Mouse (Mus musculus): Measurements from ENCODE around the gene Hspa4. TPM values are rescaled to one million over a fixed set of nuclear protein-coding genes. Genes with fewer than 3 reads are reported as not detected.
"Not testable (repeated sequence)": the region's sequence is repeated elsewhere in the genome, so short reads cannot be mapped to it uniquely, and the experiment has no call there.

Gene Hspa4
- polyA plus RNA-seq, 1 experiment from 2014 or later, result 58.6 TPM

GRCm38 (mm10) chr11:53299551-53300329 is 517 bp downstream of the Hspa4 start:
- H3K4me3 ChIP-seq (ENCODE audit: low read depth, low read length), result peak overlapping the region; percentile 99

GRCm38 (mm10) chr11:53297947-53298860 is 2.1 kb downstream of the Hspa4 start:
- no peaks in the 10 kb centered on the region for H3K27me3 ChIP-seq (replicated peaks; ENCODE audit: control insufficient read depth, insufficient read depth, low read length)
- ATAC-seq (no peak), DNase-seq (ENCODE audit: low spot score) (peak; percentile 40)
- 83% methylated on average over 7 of the region's 7 CpGs for WGBS
- H3K9ac ChIP-seq (ENCODE audit: low read length), result peak overlapping the region; percentile 97; the same call in 1 of the 2 replicates
- H3K4me1 ChIP-seq (ENCODE audit: control insufficient read depth, insufficient read depth, low read length), result peaks cover 25% of the 10 kb centered on the region
- H3K27ac ChIP-seq (ENCODE audit: low read depth, low read length), result no peak overlapping the region
- peak overlapping the region; percentile 99; the same call in 1 of the 2 replicates for H3K4me3 ChIP-seq (ENCODE audit: low read depth, low read length)
- peak overlapping the region; percentile 82 for H3K4me2 ChIP-seq (ENCODE audit: low read length)
- H3K36me3 ChIP-seq (ENCODE audit: control insufficient read depth, insufficient read depth, low read length), result peaks cover 8% of the 10 kb centered on the region; the same call in 1 of the 2 replicates
- no peaks in the 10 kb centered on the region for H3K9me3 ChIP-seq (replicated peaks; ENCODE audit: control insufficient read depth, low read length)

More at GRCm38 (mm10) chr11:53299551-53300329, 517 bp downstream of the Hspa4 start:
- H3K4me2 ChIP-seq (ENCODE audit: low read length), result peak overlapping the region; percentile 82
- peaks cover 25% of the 10 kb centered on the region for H3K4me1 ChIP-seq (ENCODE audit: control insufficient read depth, insufficient read depth, low read length)
- no peaks in the 10 kb centered on the region for H3K9me3 ChIP-seq (replicated peaks; ENCODE audit: control insufficient read depth, low read length)
- H3K36me3 ChIP-seq (ENCODE audit: control insufficient read depth, insufficient read depth, low read length), result peaks cover 8% of the 10 kb centered on the region; the same call in 1 of the 2 replicates
- peak overlapping the region; percentile 97 for H3K9ac ChIP-seq (ENCODE audit: low read length)
- H3K27ac ChIP-seq (ENCODE audit: low read depth, low read length), result peak overlapping the region; percentile 93
- H3K27me3 ChIP-seq (replicated peaks; ENCODE audit: control insufficient read depth, insufficient read depth, low read length), result no peaks in the 10 kb centered on the region
- peak; percentile 76 for ATAC-seq
- WGBS, result under 1% methylated on average over 76 of the region's 80 CpGs
- DNase-seq (ENCODE audit: low spot score), result peak; percentile 46

GRCm38 (mm10) chr11:53296880-53297279 is 3.4 kb downstream of the Hspa4 start:
- Histone ChIP-seq H3K27me3 (replicated peaks; ENCODE audit: control insufficient read depth, insufficient read depth, low read length) (no peaks in the 10 kb centered on the region), H3K4me3 (ENCODE audit: low read depth, low read length) (no peak overlapping the region), H3K4me2 (ENCODE audit: low read length) (no peak overlapping the region), H3K4me1 (ENCODE audit: control insufficient read depth, insufficient read depth, low read length) (peaks cover 25% of the 10 kb centered on the region), H3K9ac (ENCODE audit: low read length) (no peak overlapping the region), H3K9me3 (replicated peaks; ENCODE audit: control insufficient read depth, low read length) (no peaks in the 10 kb centered on the region), H3K36me3 (ENCODE audit: control insufficient read depth, insufficient read depth, low read length) (peaks cover 11% of the 10 kb centered on the region), H3K27ac (ENCODE audit: low read depth, low read length) (no peak overlapping the region)
- WGBS, result 77% methylated on average over 4 of the region's 4 CpGs
- no peak for DNase-seq (ENCODE audit: low spot score)
- ATAC-seq, result no peak

- ATAC-seq, result no peak
- no peak overlapping the region for H3K27ac ChIP-seq (ENCODE audit: low read depth, low read length)
- H3K36me3 ChIP-seq (ENCODE audit: control insufficient read depth, insufficient read depth, low read length), result peaks cover 30% of the 10 kb centered on the region
- H3K4me3 ChIP-seq (ENCODE audit: low read depth, low read length), result no peak overlapping the region
- no peak overlapping the region for H3K9ac ChIP-seq (ENCODE audit: low read length)
- WGBS, result 92% methylated on average over 5 of the region's 5 CpGs
- H3K4me2 ChIP-seq (ENCODE audit: low read length), result no peak overlapping the region
- H3K9me3 ChIP-seq (replicated peaks; ENCODE audit: control insufficient read depth, low read length), result no peaks in the 10 kb centered on the region
- DNase-seq (ENCODE audit: low spot score), result no peak
- H3K4me1 ChIP-seq (ENCODE audit: control insufficient read depth, insufficient read depth, low read length), result peaks cover 25% of the 10 kb centered on the region
- H3K27me3 ChIP-seq (replicated peaks; ENCODE audit: control insufficient read depth, insufficient read depth, low read length), result no peaks in the 10 kb centered on the region
These were observed 5.8 kb downstream of the Hspa4 start for GRCm38 (mm10) chr11:53294441-53294840.

- Histone ChIP-seq H3K27ac (ENCODE audit: low read depth, low read length) (no peak overlapping the region), H3K4me2 (ENCODE audit: low read length) (no peak overlapping the region), H3K9ac (ENCODE audit: low read length) (no peak overlapping the region), H3K9me3 (replicated peaks; ENCODE audit: control insufficient read depth, low read length) (no peaks in the 10 kb centered on the region), H3K4me3 (ENCODE audit: low read depth, low read length) (no peak overlapping the region), H3K27me3 (replicated peaks; ENCODE audit: control insufficient read depth, insufficient read depth, low read length) (no peaks in the 10 kb centered on the region), H3K4me1 (ENCODE audit: control insufficient read depth, insufficient read depth, low read length) (peaks cover 3% of the 10 kb centered on the region; the same call in 1 of the 2 replicates), H3K36me3 (ENCODE audit: control insufficient read depth, insufficient read depth, low read length) (peaks cover 58% of the 10 kb centered on the region)
- no peak for ATAC-seq
- no peak for DNase-seq (ENCODE audit: low spot score)
- 93% methylated on average over 11 of the region's 11 CpGs for WGBS
These were observed 9.4 kb downstream of the Hspa4 start for GRCm38 (mm10) chr11:53290871-53291270.

- H3K4me1 ChIP-seq (ENCODE audit: control insufficient read depth, insufficient read depth, low read length); H3K27ac ChIP-seq (ENCODE audit: low read depth, low read length); ATAC-seq; H3K4me2 ChIP-seq (ENCODE audit: low read length); H3K9me3 ChIP-seq (replicated peaks; ENCODE audit: control insufficient read depth, low read length); DNase-seq (ENCODE audit: low spot score); H3K27me3 ChIP-seq (replicated peaks; ENCODE audit: control insufficient read depth, insufficient read depth, low read length); H3K9ac ChIP-seq (ENCODE audit: low read length); H3K4me3 ChIP-seq (ENCODE audit: low read depth, low read length): not testable (repeated sequence)
- WGBS, result 92% methylated on average over 2 of the region's 2 CpGs
- H3K36me3 ChIP-seq (ENCODE audit: control insufficient read depth, insufficient read depth, low read length), result peaks cover 63% of the 10 kb centered on the region
These were observed 10.1 kb downstream of the Hspa4 start for GRCm38 (mm10) chr11:53290187-53290586.

GRCm38 (mm10) chr11:53285885-53286284 is 14.4 kb downstream of the Hspa4 start:
- no peaks in the 10 kb centered on the region for H3K9me3 ChIP-seq (replicated peaks; ENCODE audit: control insufficient read depth, low read length)
- no peak overlapping the region for H3K4me2 ChIP-seq (ENCODE audit: low read length)
- no peak for ATAC-seq
- peaks cover 90% of the 10 kb centered on the region for H3K36me3 ChIP-seq (ENCODE audit: control insufficient read depth, insufficient read depth, low read length)
- H3K27ac ChIP-seq (ENCODE audit: low read depth, low read length), result no peak overlapping the region
- H3K27me3 ChIP-seq (replicated peaks; ENCODE audit: control insufficient read depth, insufficient read depth, low read length), result no peaks in the 10 kb centered on the region
- no peaks in the 10 kb centered on the region for H3K4me1 ChIP-seq (ENCODE audit: control insufficient read depth, insufficient read depth, low read length)
- H3K9ac ChIP-seq (ENCODE audit: low read length), result no peak overlapping the region
- WGBS, result 90% methylated on average over 6 of the region's 6 CpGs
- DNase-seq (ENCODE audit: low spot score), result no peak
- no peak overlapping the region for H3K4me3 ChIP-seq (ENCODE audit: low read depth, low read length)

- no peak for ATAC-seq
- DNase-seq (ENCODE audit: low spot score), result no peak
- WGBS, result 94% methylated on average over 4 of the region's 4 CpGs
These were observed 21.8 kb downstream of the Hspa4 start for GRCm38 (mm10) chr11:53278411-53278810.

More at GRCm38 (mm10) chr11:53278411-53278810, 21.8 kb downstream of the Hspa4 start:
- H3K9me3 ChIP-seq (replicated peaks; ENCODE audit: control insufficient read depth, low read length), result no peaks in the 10 kb centered on the region
- H3K4me3 ChIP-seq (ENCODE audit: low read depth, low read length), result no peak overlapping the region
- H3K4me2 ChIP-seq (ENCODE audit: low read length), result no peak overlapping the region
- H3K4me1 ChIP-seq (ENCODE audit: control insufficient read depth, insufficient read depth, low read length), result no peaks in the 10 kb centered on the region
- peaks cover 62% of the 10 kb centered on the region for H3K36me3 ChIP-seq (ENCODE audit: control insufficient read depth, insufficient read depth, low read length)
- no peaks in the 10 kb centered on the region for H3K27me3 ChIP-seq (replicated peaks; ENCODE audit: control insufficient read depth, insufficient read depth, low read length)
- H3K27ac ChIP-seq (ENCODE audit: low read depth, low read length), result no peak overlapping the region
- no peak overlapping the region for H3K9ac ChIP-seq (ENCODE audit: low read length)
